Mouse (Mus musculus): ENCODE data around the gene Panx3. TPM values are rescaled to one million over a fixed set of nuclear protein-coding genes. Genes with fewer than 3 reads are reported as not detected.

Gene Panx3
- not detected in 2 replicates for polyA plus RNA-seq (2012; rRNA removed)

- no peak within 1 kb of the TSS for H3K4me3 ChIP-seq (ENCODE audit: insufficient read depth, low read length)
- H3K27ac ChIP-seq (ENCODE audit: insufficient read depth, low read length) = no peak within 1 kb of the TSS
- TF ChIP-seq POLR2A (IDR thresholded peaks at IDR 0.05; ENCODE audit: extremely low read depth, insufficient read depth, low read length) (no peak), CTCF (IDR thresholded peaks at IDR 0.05; ENCODE audit: extremely low read depth, insufficient read depth, low read length) (no peak)
- no peaks in the 10 kb centered on the region for H3K4me1 ChIP-seq (ENCODE audit: control insufficient read depth, insufficient read depth, low read length)
These were observed at the start of gene Panx3 for GRCm38 (mm10) chr9:37669115-37669514. TSS of gene Panx3 (minus strand) at chr9:37669235.

DNA sequence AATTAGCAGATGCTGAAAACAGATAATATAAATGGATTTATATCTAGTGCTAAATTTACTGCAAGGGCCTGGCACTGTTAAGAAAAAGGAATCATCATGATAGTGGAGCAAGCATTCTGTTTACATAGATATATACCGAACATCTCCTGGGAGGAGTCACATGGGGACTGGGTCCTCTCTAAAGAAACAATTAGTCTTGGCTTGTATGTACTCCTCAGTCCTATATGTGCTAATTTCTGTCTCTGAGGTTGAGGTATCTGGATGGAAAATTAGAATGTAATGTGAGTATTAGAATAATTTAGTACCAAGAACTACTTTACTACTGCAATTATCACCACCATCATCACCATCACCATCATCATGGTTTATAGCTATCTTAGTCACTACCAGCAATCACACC, 47.1 kb upstream of the Panx3 start, which contains the start of gene Olfr160:
Gene Olfr160, minus strand, starts transcription at position 101 of the 400 bp plus-strand sequence.
- TF ChIP-seq POLR2A (IDR thresholded peaks at IDR 0.05; ENCODE audit: extremely low read depth, insufficient read depth, low read length) (no peak), CTCF (IDR thresholded peaks at IDR 0.05; ENCODE audit: extremely low read depth, insufficient read depth, low read length) (no peak)

GRCm38 (mm10) chr9:37689970-37690686, 21.1 kb upstream of the Panx3 start:
- no peaks in the 10 kb centered on the region; the same call in 1 of the 2 replicates for H3K4me1 ChIP-seq (ENCODE audit: control insufficient read depth, insufficient read depth, low read length)
- TF ChIP-seq CTCF (IDR thresholded peaks at IDR 0.05; ENCODE audit: extremely low read depth, insufficient read depth, low read length) = peak; percentile 62
- TF ChIP-seq POLR2A (IDR thresholded peaks at IDR 0.05; ENCODE audit: extremely low read depth, insufficient read depth, low read length) = no peak
- no peak overlapping the region for H3K4me3 ChIP-seq (ENCODE audit: insufficient read depth, low read length)
- no peak overlapping the region for H3K27ac ChIP-seq (ENCODE audit: insufficient read depth, low read length)

More for the DNA sequence above, 47.1 kb upstream of the Panx3 start, which contains the start of gene Olfr160:
- Histone ChIP-seq H3K27ac (ENCODE audit: insufficient read depth, low read length) (no peak within 1 kb of the TSS), H3K4me3 (ENCODE audit: insufficient read depth, low read length) (no peak within 1 kb of the TSS), H3K4me1 (ENCODE audit: control insufficient read depth, insufficient read depth, low read length) (no peaks in the 10 kb centered on the region)

DNA sequence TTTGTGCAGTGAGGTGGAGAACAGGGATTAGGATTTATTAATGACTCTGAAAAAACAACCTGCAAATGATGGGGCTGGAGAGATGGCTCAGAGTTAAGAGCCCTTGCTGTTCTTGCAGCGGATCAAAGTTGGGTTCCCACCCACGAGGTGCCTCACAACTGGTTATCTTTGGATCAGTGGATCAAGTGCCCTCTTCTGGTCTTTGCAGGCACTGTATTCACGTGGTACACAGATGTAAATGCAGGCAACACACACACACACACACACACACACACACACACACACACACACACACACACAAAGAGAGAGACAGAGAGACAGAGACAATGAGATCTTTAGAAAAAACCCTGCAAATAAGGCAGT, 18.9 kb upstream of the Panx3 start:
- H3K4me1 ChIP-seq (ENCODE audit: control insufficient read depth, insufficient read depth, low read length) = no peaks in the 10 kb centered on the region; the same call in 1 of the 2 replicates
- no peak overlapping the region for H3K4me3 ChIP-seq (ENCODE audit: insufficient read depth, low read length)
- TF ChIP-seq POLR2A (IDR thresholded peaks at IDR 0.05; ENCODE audit: extremely low read depth, insufficient read depth, low read length) (no peak), CTCF (IDR thresholded peaks at IDR 0.05; ENCODE audit: extremely low read depth, insufficient read depth, low read length) (no peak)
- no peak overlapping the region for H3K27ac ChIP-seq (ENCODE audit: insufficient read depth, low read length)

GRCm38 (mm10) chr9:37687288-37687940, 18.4 kb upstream of the Panx3 start:
- Histone ChIP-seq H3K4me3 (ENCODE audit: insufficient read depth, low read length) (no peak overlapping the region), H3K4me1 (ENCODE audit: control insufficient read depth, insufficient read depth, low read length) (no peaks in the 10 kb centered on the region; the same call in 1 of the 2 replicates), H3K27ac (ENCODE audit: insufficient read depth, low read length) (no peak overlapping the region)
- TF ChIP-seq POLR2A (IDR thresholded peaks at IDR 0.05; ENCODE audit: extremely low read depth, insufficient read depth, low read length) (no peak), CTCF (IDR thresholded peaks at IDR 0.05; ENCODE audit: extremely low read depth, insufficient read depth, low read length) (no peak)

- Histone ChIP-seq H3K27ac (ENCODE audit: insufficient read depth, low read length) (no peak overlapping the region), H3K4me3 (ENCODE audit: insufficient read depth, low read length) (no peak overlapping the region), H3K4me1 (ENCODE audit: control insufficient read depth, insufficient read depth, low read length) (peaks cover 2% of the 10 kb centered on the region)
- TF ChIP-seq POLR2A (IDR thresholded peaks at IDR 0.05; ENCODE audit: extremely low read depth, insufficient read depth, low read length) = no peak
- no peak for TF ChIP-seq CTCF (IDR thresholded peaks at IDR 0.05; ENCODE audit: extremely low read depth, insufficient read depth, low read length)
These were observed 12.1 kb upstream of the Panx3 start for GRCm38 (mm10) chr9:37681123-37681522.

- H3K4me3 ChIP-seq (ENCODE audit: insufficient read depth, low read length) = no peak overlapping the region
- TF ChIP-seq POLR2A (IDR thresholded peaks at IDR 0.05; ENCODE audit: extremely low read depth, insufficient read depth, low read length) = no peak
- no peak for TF ChIP-seq CTCF (IDR thresholded peaks at IDR 0.05; ENCODE audit: extremely low read depth, insufficient read depth, low read length)
- no peak overlapping the region for H3K27ac ChIP-seq (ENCODE audit: insufficient read depth, low read length)
- H3K4me1 ChIP-seq (ENCODE audit: control insufficient read depth, insufficient read depth, low read length) = no peaks in the 10 kb centered on the region
These were observed 6.3 kb upstream of the Panx3 start for GRCm38 (mm10) chr9:37675287-37675686.

- no peaks in the 10 kb centered on the region for H3K4me1 ChIP-seq (ENCODE audit: control insufficient read depth, insufficient read depth, low read length)
- no peak overlapping the region for H3K4me3 ChIP-seq (ENCODE audit: insufficient read depth, low read length)
- TF ChIP-seq POLR2A (IDR thresholded peaks at IDR 0.05; ENCODE audit: extremely low read depth, insufficient read depth, low read length) = no peak
- no peak for TF ChIP-seq CTCF (IDR thresholded peaks at IDR 0.05; ENCODE audit: extremely low read depth, insufficient read depth, low read length)
- H3K27ac ChIP-seq (ENCODE audit: insufficient read depth, low read length) = no peak overlapping the region
These were observed 1.2 kb upstream of the Panx3 start for GRCm38 (mm10) chr9:37670261-37670660.

DNA sequence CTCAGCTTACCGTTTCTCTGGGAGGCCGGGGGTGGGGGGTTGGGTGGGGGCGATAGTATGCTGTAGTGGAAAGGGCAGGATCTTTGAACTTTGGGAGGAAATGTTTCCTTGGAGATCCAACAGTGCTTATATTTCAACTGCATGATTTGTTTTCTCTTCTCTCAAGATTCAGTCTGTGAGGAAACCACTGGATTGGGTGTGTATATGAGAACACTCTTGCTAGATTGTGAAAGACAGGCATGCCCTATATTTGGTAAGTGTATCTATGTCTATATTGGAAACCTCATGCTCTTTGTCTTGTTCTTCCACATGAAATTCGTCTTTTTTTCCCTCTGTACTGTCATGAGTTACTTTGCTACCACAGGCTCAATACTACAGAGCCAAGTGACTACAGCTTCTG, 643 bp upstream of the Panx3 start:
- Histone ChIP-seq H3K4me3 (ENCODE audit: insufficient read depth, low read length) (no peak overlapping the region), H3K27ac (ENCODE audit: insufficient read depth, low read length) (no peak overlapping the region), H3K4me1 (ENCODE audit: control insufficient read depth, insufficient read depth, low read length) (no peaks in the 10 kb centered on the region)
- no peak for TF ChIP-seq CTCF (IDR thresholded peaks at IDR 0.05; ENCODE audit: extremely low read depth, insufficient read depth, low read length)
- no peak for TF ChIP-seq POLR2A (IDR thresholded peaks at IDR 0.05; ENCODE audit: extremely low read depth, insufficient read depth, low read length)

- no peak overlapping the region for H3K27ac ChIP-seq (ENCODE audit: insufficient read depth, low read length)
- TF ChIP-seq CTCF (IDR thresholded peaks at IDR 0.05; ENCODE audit: extremely low read depth, insufficient read depth, low read length) = no peak
- no peak for TF ChIP-seq POLR2A (IDR thresholded peaks at IDR 0.05; ENCODE audit: extremely low read depth, insufficient read depth, low read length)
- H3K4me1 ChIP-seq (ENCODE audit: control insufficient read depth, insufficient read depth, low read length) = no peaks in the 10 kb centered on the region
- no peak overlapping the region for H3K4me3 ChIP-seq (ENCODE audit: insufficient read depth, low read length)
These were observed 3.0 kb downstream of the Panx3 start for GRCm38 (mm10) chr9:37666045-37666444.

All from cortical plate, adult 2 months (tissue).